Mouse (Mus musculus): ENCODE results near the gene Ggt5. TPM values are rescaled to one million over a fixed set of nuclear protein-coding genes. Genes with fewer than 3 reads are reported as not detected.
A peak's percentile ranks its signal among the peaks of the same experiment; 100 is the strongest.

Gene Ggt5
- total RNA-seq, 2 experiments from 2014 or later = 2.6 to 2.8 TPM

DNA sequence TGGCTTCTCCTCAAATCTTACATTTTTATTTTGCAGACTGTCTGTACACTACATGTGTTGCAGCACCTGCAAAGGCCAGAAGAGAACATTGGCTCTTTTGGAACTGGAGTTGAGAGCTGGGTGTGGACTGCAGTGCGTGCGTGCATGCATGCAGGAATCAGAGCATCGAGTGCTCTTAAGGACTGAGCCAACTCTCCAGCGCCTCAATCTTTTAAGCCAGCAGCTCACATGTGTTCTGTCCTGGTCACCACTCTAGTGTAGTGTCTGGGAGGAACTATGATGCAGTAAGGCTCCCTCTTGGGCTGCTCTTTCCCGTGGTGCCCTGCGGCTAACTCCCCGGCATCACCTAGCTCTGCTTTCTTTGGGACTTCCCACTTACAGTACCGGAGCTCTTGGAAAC is 56.5 kb downstream of the Ggt5 start:
- no peak for DNase-seq (ENCODE audit: low spot score in 2 of 2)
- intact Hi-C loops (cut with DNase I) = no loop called here

DNA sequence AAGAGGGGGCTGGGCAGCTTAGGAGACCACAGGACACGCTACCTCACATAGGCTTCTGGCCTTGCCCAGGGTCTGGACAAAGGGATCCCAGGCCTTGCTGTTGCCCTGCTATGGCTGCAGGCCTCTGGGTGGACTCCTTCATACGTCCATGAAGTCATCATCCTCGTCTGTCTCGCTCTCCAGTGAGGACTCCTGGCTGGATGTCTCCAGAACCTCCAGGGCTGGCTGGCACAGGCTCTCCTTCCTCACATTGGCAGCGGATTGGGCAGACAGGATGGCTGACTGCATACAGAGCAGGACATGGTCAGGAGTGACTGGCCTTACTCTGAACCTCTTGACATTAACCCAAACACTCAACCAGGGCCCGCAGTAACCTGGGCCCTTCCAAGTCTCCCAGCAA is 57.3 kb downstream of the Ggt5 start:
- no peak for DNase-seq (ENCODE audit: low spot score in 2 of 2)
- intact Hi-C loops (cut with DNase I) = no loop called here

DNA sequence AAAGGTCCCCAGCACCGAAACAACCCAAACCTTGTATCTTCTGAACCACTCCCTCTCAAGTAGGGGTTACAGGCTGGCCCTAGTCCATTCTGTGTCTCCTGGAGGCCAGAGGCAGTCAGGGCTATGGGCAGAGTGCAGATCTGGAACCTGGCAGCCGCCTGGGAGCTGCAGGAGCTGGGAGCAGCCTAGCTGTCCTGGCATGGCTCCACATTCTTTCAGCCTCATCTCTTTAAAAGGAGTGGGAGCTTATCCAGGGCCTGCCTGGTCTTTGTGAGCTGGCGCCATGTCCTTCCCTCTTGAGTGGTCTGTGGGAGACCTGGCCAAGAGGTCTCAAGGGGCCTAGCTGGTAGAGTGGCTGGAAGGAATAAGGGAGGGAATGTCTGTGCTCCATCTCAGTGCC is 58.2 kb downstream of the Ggt5 start:
- intact Hi-C loops (cut with DNase I) = no loop called here
- DNase-seq (ENCODE audit: low spot score in 2 of 2) = peak in 1 of 2 experiments; percentile 60

DNA sequence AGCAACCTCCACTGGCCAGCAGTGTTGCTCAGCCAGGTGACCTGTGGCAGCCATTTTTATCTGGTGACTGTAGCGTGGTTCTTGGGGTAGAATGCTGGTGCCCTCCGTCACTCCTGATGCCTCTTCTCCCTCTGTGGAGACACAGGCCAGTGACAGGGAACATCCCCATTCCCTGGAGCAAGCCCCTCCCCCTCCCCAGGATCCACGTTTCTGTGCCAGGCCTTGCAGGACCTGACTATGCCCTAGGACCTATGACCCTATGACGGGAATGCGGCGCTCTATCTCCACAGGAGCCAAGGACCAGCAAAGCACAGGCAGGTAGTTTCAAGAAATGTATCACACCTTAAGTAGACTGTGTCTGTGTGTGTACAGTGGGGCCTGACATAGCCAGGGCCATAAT is 59.0 kb downstream of the Ggt5 start:
- intact Hi-C loops (cut with DNase I) = no loop called here
- no peak for DNase-seq (ENCODE audit: low spot score in 2 of 2)

DNA sequence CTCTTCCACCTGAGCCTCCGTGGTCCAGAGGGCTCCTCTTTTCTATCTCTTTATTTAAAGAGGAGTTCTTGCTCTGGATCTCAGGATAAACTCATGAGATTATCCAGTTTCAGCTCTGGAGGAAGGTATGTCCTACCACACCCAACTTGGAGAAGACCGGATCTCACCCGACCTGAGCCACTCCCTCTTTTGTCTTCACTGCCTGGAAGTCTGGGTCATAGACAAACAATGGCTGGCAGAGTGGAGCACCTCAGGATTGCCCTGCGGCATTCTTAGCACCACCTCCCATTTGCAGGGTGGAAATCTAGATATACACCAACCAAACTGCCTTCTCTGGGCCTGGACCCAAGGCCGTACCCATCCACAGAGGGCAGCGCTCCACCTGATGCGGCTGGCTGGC is 59.9 kb downstream of the Ggt5 start:
- DNase-seq (ENCODE audit: low spot score in 2 of 2) = no peak
- intact Hi-C loops (cut with DNase I) = no loop called here

DNA sequence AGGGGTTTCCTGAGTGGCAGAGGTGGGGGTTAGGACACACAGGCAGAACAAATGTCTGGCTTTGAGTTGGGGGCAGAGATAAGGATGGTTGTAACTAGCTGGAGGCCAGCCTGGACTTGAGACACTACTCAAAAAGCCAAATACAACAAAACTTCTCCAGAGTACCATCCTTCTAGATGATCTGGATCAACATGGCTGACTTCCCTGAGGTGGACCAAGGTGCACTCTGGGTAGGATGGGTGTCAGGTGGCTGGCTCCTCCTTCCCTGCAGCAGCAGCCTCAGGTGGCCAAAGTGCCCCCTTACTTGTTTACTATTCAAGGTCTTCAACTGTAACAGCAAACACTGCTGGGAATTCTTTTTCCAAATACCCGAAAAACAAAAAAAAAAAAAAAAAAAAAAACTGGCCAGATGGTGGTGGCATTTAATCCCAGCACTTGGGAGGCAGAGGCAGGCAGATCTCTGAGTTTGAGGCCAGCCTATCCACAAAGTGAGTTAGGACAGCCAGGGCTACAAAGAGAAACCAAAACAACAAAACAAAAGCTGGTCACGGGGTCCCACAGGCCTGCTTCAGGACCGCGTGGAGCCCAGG is 60.4 kb downstream of the Ggt5 start:
- DNase-seq (ENCODE audit: low spot score in 2 of 2) = no peak
- intact Hi-C loops (cut with DNase I) = no loop called here

DNA sequence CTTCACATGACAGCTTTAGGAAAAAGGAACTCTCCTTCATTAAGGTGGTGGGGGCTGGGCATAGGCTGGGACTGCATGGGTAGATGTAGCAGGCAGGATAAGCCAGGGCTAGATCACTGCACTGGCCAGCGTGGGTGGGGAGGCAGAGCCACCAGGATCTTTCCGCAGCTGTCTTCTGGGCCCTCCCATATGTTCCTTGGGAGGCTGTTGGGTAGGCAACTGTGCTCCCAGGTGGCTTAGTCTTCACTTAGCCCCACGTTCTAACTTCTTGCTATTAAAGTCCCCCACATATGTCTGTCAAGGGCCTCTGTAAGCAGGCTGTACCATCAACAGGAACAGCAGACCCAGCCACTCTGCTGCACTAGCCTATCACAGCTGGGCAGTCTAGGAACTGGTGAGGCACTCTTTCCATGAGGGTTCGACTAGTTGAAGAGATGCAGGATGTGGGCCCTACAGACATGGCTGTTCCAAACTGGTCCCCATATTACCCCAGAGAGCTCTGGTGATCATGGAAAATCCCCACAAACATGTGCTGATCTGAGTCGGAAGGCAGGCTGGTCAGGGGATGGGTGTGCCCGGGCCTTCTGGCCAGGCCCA is 61.3 kb downstream of the Ggt5 start:
- peak in 1 of 2 experiments; percentile 42 for DNase-seq (ENCODE audit: low spot score in 2 of 2)
- intact Hi-C loops (cut with DNase I) = no loop called here

DNA sequence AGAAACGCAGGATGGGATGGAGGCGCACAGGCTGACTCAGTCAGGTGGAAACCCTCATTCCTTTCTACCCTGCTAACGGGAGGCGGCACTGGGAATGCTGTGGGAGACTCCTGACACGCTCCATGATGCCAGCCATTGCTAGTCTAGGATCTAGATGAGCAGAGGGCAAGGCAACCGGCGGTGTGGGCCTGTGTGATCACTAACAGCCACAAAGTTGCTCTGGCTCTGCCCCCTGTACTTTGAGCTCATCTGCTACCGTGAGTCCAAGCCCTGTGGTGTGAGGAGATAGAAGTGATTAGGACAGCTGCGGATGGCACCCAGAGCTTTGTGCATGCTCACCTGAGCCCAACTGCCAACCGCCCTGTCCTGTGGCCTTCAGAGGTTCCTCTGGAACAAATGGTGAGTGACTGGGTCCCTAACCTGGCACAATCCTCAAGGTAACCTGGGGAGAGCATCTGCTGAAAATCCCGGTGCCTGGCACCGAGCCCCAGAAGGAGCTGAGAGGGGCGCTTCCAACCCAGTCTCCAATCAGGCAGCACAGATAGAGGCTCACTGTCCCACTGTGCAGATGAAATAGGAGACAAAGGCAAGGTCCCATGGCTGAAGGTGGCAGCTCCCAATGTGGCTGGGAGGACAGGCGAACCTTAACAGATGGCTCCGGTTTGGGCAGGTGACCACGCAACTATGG is 62.4 kb downstream of the Ggt5 start:
- DNase-seq (ENCODE audit: low spot score in 2 of 2) = no peak
- intact Hi-C loops (cut with DNase I) = no loop called here

DNA sequence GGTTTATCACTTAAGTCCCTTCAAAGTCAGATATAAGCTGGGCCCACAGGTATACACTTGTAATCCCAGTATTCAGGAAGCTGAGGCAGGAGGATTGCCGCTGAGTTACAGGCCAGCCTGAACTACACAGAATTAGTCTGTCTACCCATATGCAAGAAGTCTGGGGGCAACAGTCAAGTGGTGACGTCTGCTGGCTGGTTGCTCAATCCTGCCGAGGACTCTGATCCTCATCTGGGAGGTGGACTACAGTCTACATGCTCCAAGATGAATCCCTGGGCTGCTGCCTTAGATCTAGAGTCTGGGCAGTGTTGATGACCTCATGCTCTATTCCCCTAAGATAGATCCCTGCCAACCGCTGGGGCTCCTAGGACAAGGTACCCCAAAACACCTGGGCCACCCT is 64.9 kb downstream of the Ggt5 start:
- intact Hi-C loops (cut with DNase I) = no loop called here

DNA sequence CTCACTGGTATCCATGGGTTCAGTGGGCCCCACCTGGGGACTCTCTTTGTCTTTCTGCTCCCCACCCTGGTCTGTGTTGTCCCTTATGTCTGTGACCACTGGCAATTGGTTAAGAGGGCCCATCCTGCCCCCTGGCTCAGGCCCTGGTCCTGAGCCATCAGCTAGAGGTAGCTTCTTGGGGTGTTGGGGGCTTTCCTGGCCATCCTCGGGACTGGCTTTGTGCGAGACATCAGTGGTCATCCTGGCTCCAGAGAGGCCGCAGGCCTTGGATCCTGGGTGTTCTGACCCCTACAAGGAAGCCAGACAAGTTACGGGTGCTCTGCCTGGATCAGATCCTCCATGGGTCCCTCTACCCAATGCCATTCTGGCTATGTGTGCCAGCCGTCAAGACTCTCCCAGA is 68.0 kb downstream of the Ggt5 start:
- intact Hi-C loops (cut with DNase I) = no loop called here
- no peak for DNase-seq (ENCODE audit: low spot score in 2 of 2)

More for the DNA sequence above, 64.9 kb downstream of the Ggt5 start:
- DNase-seq (ENCODE audit: low spot score in 2 of 2) = no peak

DNA sequence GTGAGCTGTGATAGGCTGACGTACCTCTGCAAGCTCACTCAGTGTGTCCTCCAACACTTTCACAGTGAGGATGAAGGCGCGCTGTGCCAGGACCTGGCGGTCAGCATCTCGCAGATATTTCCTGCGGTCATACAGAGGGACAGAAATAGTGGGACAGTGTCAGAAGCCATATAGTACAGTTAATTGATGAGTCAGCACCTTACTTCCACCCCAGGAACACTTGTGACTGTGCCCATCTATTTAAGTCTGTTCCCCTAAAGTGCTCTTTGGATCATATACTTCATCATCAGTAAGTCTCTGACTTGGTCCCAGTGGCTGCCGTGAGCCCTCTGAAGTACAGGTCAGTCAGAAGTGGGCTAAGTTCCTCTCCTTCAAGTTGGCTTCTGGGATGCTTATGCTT is 68.6 kb downstream of the Ggt5 start:
- no peak for DNase-seq (ENCODE audit: low spot score in 2 of 2)
- intact Hi-C loops (cut with DNase I) = no loop called here

DNA sequence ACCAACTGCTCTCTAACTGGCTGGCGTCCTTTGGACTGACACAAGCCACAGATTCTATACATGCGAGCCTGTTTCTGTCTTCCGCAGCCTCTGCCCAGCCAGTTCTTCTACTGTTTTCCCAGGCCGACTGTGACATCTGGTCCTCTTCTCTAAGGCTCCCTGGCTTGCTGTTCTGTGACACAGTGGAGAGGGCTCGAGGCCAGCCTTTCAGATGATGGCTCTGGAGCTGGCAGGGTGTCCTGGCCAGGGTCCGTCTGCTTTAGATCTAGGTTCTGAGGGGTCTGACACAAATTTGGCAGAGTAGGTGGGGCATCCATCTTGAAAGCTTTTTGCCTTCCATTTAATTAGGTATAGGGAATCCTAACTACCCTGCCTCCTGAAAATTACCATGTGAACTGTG is 72.2 kb downstream of the Ggt5 start:
- intact Hi-C loops (cut with DNase I) = no loop called here
- no peak for DNase-seq (ENCODE audit: low spot score in 2 of 2)

DNA sequence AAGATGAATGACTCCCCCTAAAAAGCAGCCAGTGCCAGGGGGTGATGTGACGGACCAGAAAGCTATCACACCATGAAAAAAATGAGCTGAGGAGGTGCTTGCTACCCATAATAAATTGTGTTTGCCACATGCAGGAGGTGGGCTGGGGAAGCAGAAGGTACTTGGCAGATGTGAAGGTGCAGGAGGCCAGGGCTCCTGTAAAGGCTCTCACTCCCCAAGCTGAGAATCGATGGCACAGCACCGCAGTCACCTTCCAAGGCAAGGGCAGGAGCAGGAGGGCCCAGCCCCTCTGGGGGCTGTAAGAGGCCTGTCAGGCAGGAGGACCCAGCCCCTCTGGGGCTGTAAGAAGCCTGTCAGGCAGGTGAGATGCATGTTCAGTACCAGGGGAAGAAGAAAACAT is 72.7 kb downstream of the Ggt5 start:
- intact Hi-C loops (cut with DNase I) = no loop called here
- DNase-seq (ENCODE audit: low spot score in 2 of 2) = no peak

DNA sequence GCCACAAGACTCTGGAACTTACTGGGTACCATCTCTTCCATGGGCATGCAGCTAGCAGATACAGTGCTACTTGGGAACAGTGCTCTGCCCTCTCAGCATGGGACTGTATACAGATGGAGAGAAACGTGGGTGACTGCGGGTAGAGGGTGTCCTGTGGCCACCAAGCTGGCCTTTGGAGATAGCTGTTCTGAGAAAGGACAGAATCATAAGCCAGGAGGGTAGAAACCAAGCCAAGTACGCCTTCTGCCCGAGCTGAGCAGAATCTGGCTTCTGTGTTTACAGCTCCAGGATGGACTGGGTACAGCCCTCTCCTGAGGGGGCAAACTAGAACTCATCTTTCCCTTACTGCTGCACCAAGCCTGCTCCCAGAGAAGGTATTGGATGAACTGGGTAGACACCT is 73.4 kb downstream of the Ggt5 start:
- DNase-seq (ENCODE audit: low spot score in 2 of 2) = no peak
- intact Hi-C loops (cut with DNase I) = no loop called here

DNA sequence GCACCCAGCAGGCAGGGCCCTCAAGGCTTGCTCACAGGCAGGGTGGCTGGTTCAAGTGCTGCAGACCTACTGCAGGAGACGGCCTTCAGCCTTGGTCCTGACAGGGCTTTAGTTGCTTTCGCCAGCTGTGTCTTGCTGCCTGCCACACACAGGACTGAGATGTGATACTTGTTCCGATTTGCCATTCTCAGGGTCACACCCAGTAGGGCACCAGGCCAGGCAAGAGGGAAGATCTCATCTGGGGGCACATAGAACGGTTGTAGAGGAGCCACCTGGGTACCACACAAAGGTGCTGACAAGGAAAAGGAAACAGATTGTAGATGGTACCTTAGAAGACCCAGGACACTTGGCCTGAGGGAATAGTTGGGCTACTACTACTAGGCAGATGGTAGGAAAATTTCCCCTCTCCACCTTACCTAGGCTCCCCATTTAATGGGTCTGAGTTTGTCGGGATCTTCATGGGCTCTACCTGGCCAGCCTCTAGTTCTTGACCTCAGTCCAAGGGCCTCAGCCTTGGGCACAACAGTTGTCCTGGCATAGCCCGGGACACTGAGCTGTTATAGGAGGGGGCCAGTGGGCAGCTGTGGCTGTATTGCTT is 75.6 kb downstream of the Ggt5 start:
- no peak for DNase-seq (ENCODE audit: low spot score in 2 of 2)
- intact Hi-C loops (cut with DNase I) = no loop called here

DNA sequence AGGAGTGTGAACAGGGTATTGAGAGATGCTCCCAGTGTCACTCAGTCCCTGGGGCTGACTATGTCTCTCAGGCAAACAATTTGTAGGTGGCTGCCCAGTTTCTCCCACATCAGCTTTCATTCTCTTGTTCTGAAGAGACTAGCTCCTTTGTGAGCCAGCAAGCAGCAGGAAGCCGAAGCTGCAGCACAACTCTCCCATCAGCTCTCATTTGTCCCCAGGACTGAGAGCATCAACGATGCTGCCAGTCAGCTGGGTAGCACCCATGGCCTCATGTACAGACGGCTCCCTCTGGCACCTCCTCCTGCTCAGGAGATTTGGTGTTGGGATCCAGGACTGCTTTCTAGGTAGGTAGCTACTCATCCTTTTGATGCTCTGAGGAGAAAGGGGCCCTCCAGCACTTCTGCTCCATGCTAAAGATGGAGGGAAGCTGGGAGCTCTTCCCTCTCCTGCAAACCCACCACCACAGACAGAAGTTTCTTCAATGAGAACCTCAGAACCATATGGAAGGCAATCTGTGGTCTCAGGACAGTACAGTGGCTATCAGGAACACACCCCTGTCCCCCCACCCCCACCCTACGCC is 77.4 kb downstream of the Ggt5 start:
- peak; percentile 59 to 65 for DNase-seq (ENCODE audit: low spot score in 2 of 2)
- intact Hi-C loops (cut with DNase I) = loop anchor here (2.0 kb wide), 2 partner anchors 14 to 34 kb away; no protein-coding TSS in a partner anchor

Other genes starting within 250 kb of the Ggt5 start
- under 1 TPM; 0.53 to 0.76 TPM for gene Upb1, start 188.2 kb upstream of the Ggt5 start, total RNA-seq (2021)
- gene Snrpd3, start 71.8 kb upstream of the Ggt5 start, total RNA-seq (2021) = 10 to 100 TPM; 71.6 to 77.3 TPM
- gene Gucd1, start 71.4 kb upstream of the Ggt5 start, total RNA-seq (2021) = 10 to 100 TPM; 17.4 to 20.0 TPM
- 1 to 10 TPM; 9.1 to 9.2 TPM for gene Lrrc75b, start 29.0 kb upstream of the Ggt5 start, total RNA-seq (2021)
- gene Ggt1, start 27.7 kb upstream of the Ggt5 start, total RNA-seq (2021) = 1 to 10 TPM; 2.2 to 4.2 TPM
- 1 to 10 TPM; 5.8 to 8.4 TPM for gene Susd2, start 54.7 kb downstream of the Ggt5 start, total RNA-seq (2021)
- 10 to 100 TPM; 69.4 to 69.7 TPM for gene Cabin1, start 175.0 kb downstream of the Ggt5 start, total RNA-seq (2021)
- gene Ddt, start 184.1 kb downstream of the Ggt5 start, total RNA-seq (2021) = 10 to 100 TPM; 36.1 to 43.6 TPM
- gene Gm20441, start 191.6 kb downstream of the Ggt5 start, total RNA-seq (2021) = not detected
- 1 to 10 TPM; 1.1 to 1.4 TPM for gene Gstt3, start 192.1 kb downstream of the Ggt5 start, total RNA-seq (2021)
- 1 to 10 TPM; 6.2 to 7.0 TPM for gene Gstt1, start 209.2 kb downstream of the Ggt5 start, total RNA-seq (2021)
- gene Gstt4, start 233.2 kb downstream of the Ggt5 start, total RNA-seq (2021) = not detected
- gene Gstt2, start 248.1 kb downstream of the Ggt5 start, total RNA-seq (2021) = 1 to 10 TPM; 4.0 to 5.5 TPM